Mouse (Mus musculus): ENCODE results near the gene Sox6.

The Sox6 gene

DNA sequence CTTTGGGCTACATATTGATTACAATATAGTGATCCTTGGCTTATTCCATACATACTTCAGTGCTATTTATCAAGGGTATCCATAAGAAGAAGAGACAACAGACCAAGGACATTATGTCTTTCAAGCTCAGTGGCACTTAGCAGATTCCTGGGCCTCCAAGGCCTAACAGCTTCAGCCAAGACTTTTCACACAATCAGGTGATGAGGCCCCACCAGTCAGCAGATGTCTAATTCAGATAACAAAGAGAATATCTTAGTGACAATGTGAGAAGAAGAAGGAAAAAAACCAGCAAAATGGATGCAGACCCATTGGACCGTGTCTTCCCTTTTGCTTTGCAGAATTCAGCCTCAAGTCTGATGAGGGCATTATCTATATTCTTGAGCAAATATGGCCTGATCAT lies 150.0 kb downstream of the Sox6 start:
- DNase-seq = no peak

DNA sequence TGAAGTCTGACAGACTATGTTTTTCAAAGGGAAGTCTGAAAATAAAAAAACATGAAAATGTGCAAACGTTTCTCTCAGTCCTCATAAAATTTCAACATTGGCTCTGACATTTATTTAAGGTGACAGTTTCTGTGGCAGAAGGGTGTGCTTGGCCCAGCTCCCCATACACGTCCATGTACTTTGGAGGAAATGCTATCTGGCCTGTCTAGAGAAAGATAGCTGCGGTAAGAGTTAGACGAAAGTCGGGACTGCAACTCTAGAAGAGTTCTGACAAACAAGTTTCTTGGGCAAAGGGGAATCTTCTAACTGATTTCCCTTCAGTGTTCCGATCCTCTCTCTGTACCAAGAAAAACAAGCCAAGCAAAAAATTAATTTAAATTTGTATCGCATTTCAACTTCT lies 150.5 kb downstream of the Sox6 start:
- no peak for DNase-seq

DNA sequence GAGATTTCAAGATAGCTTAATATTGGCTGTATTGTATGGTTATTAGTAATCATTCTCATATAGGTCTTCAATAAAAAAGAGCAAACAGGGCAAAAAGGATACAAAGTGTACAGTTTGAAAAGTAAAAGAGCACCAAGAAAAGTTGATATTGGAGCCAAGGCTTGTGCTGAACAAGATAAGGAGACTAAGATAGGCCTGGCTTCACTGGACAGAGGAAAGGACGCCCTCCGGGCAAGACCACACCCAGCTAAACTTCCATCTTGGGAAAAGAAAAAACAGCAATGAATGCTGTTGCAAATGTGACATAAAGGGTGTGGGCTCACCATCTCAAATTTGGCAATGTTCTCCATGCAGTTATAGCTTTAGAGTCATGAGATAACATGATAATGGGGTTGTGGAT lies 165.7 kb downstream of the Sox6 start:
- no peak for DNase-seq

DNA sequence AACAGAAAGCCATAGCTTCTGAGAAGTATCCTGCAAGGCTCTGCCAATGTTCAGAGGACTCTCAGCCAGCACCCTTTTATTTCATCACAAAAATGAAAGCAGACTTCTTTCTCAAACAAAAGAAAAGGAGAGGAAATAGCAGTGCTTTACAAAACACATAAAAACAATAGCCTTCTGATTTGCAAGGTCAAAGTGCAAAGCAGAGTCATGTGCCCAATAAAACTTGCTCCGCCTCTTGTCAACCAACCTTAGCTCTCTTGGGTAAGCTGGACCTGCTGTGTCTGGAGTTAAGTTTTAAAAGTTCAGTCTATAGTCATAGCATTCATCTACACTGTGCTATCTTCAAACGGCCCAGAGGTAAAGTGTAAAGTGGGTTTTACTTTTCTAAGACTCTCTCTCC lies 170.1 kb downstream of the Sox6 start:
- no peak for DNase-seq

DNA sequence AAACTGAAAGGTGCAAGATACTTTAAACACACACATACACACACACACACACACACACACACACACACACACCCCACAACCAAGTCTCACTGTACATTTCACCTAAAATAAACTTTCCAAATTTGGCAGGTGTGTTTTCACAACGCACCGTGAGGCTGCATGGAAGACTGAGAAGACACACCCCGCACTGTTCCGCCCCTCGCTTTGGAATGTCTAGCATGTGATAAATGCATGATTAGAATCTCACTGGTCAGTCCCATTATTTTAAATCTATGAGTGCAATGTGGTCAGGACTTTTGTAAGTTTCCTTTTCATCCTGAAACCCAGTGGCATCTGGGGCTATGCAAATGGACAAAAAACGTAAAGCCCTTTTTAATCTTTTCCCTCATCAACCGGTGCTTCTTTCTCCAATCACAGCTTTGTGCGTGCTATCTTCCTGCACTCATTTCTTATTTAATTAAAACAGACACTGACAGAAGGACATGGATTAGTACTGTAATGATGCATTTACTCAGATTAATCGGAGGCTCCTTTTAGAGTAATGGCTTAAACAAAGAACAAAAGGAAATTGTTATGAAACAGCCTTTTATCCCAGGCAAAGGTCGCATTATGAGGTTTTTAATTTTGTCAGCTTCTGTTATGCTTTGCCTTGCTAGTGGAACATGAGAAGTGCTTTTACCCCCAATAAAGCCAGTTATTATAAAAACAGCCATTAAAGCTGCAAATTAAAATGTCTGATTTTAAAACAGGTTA lies 170.9 kb downstream of the Sox6 start:
- DNase-seq = no peak

DNA sequence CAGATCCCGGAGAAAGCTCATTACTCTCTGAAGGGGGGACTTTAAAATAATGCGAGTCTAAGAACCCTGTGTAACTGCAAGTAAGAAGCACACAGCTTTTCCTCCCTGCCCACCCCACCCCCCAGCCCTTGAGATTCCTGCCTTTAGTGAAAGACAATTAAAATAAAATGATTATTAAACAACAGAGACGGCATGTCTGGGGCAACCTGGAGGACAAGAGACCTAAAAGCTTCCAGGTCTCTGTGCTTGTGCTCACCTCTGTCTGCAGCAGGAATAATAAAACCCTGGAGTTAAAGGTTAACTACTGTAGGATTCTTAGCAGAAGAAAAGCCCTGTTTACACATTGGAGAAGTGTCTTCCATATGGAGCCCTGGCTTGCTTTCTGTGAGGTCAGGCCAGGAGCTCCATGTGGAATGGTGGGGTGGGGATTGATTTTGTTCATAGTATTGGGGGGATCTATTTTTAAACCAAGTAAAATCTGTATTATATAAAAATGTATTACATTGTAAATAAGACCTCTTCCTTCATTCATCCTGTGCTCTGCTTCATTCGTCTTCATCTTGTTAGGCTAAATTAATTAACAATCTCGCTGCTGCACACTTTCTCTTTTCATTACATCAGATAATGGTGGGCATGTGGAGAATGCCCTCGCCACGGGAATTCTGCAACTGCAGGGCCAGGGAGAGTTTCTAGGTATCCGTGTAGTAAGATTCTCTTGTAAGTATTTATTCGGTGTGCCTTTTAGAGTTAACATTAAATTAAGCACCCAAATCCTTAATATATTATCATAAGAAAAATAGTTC lies 171.7 kb downstream of the Sox6 start:
- DNase-seq = no peak

DNA sequence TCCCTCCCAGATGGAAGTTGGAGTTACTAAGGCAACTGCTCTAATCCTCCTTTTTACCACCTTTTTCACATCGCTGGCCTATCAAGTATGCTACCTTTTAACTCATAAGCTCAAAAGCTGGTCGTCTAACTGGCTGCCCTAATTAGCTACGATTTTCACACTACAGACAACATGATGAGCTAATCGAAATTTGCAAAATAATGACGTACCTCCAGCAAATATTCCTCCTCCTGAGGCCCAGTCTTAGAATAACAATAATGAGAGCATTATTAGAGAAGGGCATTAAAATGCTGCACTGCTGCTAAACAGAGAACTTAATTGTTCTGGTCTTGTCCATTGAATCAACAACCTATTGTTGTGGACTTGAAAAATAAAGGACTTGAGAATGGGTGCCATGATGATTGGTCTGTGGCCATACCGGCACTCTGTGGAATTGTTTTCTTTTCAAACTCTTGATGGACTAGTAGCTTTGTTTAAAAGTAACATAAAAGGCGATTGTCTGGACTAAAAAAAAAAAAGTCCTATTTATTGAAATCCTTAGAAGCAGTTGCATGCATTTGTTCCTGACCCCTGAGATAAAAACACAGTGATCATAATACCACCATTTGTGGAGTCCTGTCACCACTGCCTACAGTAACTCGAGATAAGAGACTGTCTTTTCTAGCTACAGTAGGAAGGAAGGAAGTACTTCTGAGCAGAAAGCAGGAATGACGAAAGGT lies 172.5 kb downstream of the Sox6 start:
- no peak for DNase-seq

DNA sequence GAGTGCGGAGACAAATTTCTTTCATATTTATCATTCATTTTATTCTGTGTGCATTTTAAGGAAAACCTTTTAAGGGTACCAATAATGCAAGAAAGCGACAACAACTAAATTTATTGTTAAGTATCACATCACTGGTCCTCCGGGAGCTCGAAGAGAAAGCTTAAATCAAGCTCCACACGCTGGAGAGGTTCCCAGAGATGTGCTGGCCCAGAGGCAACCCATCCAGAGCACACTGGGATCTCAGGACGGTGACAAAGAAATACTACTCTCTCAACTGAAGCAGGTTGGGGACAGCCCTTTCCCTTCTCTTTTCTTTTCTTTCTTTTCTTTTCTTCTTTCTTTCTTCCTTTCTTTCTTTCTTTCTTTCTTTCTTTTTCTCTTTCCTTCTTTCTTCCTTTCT lies 173.4 kb downstream of the Sox6 start:
- DNase-seq = no peak

DNA sequence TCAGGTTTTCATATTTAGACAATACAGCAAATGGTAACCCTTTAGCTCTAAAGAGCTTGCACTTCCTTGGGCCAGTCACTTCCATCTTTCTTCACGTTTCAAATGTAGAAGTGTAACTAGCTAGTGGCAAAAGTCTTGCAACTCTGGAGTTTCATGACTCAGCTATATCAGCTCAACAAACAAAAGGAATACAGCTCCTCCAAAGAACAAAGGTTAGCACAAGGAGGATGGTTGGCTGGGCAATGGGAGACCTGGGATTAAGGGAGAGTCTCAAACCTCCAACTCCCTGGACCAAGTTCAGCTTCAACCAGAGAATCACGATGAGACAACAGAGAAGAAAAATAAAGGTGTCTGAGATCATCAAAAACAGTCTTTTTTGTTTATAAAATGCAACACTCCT lies 174.2 kb downstream of the Sox6 start:
- no peak for DNase-seq

DNA sequence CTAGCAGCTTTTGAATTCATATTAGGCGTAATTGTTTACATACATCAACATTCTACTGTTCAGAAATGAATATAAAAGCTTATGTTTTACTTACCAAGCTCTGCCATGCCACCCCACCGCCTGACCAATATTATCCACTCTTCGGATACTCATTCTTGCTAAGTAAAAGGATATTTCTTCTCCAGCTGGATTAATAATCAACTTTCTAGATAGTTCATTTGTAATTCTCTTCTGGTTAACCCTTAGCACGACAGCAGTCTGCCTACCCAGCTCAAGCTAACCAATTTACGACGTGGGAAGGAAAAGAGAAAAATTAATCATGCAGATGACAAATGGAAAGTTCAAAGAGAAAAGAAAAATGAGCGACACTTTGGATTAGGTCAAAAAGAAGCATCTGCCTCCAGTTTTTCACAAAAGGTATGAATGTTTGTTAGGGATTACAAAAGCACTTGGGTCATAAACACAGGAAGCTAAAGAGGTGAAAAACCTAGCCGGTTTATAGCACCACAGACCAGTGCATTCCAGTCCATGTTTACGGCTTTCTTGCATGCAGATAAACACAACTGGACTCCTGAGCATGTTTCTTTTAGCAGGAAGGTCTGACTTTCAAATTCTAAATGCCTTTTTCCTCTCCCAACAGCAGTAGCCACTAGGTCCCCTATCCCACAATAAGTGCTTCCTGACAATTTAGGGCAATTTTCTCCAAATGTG lies 178.8 kb downstream of the Sox6 start:
- no peak for DNase-seq

DNA sequence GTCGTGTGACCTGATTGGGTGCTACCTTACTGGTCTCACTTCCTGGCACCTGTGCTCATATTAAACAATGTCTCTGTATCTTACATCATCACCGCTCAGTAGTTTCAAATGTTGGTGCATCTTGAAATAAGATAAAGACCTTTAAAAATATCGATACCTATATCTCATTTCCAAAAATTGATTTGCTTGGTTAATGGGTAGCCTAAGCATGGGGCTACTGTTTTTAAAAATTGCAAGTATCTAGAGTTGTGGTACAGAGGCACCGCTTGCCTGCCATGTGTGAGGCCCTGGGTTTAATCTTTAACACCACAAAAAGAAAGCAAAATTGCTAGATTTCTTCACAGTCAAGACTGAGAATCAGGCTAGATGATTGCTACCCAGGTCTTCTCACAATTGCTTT lies 187.5 kb downstream of the Sox6 start:
- no peak for DNase-seq

DNA sequence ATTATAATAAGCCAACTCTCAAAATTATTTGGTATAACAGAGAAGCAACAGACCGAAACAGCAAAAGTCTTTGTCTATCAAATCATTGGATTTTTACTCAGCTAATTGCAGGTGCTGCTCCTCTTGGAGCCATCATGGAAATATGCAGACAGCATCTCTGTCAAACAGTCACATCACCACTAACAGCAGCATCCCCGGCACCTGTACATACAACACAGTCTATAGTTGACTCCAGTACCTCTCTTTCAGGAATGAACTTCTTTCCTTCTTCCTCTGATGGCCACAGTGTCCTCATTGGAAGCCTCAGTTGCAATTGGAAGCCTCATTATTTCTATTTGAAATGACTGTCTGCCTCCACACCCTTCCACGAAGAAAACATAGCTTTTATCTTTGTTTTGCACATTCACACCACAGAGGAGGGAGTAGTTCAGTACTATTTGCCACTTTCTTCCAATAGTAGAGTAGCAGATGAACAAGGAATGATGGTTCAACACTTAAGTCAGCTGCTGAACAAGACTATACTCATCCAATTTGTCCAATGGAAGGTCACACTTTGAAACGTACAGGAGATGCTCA lies 192.7 kb downstream of the Sox6 start:
- no peak for DNase-seq

DNA sequence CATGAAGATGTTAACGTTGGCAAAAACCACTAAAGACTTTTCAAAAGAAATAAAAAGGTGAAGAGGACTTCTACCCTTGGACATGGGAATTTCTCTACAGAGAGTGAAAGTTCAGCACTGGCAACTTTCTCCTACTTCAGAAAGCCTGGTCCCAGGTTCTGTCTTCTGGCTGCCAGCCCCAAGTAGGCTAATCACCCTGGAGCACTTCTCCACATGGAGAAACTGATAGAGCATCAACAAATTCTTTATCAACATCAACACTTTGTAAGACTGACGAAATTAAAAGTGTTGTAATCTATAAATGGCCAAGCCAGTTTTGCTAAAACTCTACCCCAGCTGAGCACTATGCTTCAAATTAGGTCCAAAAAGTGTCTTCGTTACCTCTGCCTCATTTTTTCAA lies 193.7 kb downstream of the Sox6 start:
- no peak for DNase-seq

DNA sequence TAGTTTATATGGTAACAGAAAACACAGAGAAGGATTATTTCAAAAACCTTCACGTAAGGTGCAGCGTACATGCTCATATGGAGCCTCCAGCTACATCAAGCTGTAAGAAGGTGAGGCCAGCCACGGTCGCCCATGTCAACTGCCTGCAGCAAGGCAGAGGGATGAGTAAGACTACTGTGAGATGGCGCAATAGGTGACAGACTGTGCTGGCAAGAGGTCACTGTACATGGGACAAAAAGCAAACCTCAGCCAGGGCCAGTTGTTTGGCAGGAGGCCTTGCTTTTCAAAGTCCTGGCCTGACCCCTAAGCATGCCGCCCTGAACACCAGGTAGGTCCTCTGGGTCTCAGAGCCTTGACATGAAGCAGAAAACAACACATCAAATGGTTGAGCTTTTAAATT lies 194.2 kb downstream of the Sox6 start:
- DNase-seq = no peak

DNA sequence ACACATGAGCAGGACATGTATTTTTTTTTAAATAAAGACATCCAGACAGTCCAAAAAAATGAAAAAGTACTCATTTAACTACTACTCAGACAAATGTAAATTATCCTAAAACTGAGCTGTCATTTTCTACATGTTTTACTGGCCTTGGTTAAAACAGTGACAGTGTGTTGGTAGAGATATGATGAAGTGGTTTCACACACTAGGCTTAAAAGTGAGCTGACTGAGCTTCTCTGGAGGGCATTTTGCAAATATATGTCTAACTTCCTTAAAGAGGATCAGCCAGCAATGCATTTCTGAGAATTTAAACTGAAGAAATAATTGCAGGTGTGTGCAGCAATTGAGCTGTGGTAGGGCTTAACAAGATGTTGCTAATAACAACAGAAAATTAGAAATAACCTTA lies 196.3 kb downstream of the Sox6 start:
- DNase-seq = no peak

DNA sequence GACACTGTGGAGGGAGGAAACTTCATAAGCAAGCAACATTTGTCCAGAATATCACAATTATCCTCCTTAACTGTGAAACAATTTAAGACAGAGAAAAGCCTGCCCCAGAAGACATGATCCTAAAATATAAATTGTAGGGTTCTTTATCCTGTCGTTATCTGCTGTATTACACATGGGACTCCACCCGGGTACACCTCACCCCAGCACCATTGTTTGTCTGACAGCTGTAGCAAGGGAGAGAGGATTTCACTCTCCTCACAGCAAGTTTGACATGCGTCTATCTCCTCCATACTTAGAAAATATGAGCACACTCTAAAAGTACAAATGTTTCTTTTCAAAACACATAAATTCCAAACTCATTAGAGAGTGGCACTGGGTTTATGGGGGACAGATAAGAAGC lies 198.0 kb downstream of the Sox6 start:
- no peak for DNase-seq

DNA sequence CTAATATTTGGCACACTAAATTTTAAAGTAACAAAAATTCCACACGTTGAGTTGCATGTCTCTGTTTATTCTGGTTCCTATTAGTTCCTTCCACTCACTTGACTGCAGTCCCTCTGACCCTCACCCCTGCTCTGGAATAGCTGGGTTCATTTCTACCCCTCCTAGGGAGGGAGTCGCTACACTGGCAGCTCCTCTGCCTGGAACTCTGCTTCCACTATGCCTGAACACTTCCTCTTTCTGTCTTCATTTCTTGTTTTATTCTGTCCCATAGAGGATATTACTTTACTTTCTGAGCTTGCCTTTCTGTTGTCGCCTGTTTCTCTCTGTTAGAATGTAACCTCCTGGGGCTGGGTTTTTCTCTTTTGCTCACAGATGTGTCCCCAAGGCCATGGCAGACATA lies 203.6 kb downstream of the Sox6 start:
- DNase-seq = no peak

DNA sequence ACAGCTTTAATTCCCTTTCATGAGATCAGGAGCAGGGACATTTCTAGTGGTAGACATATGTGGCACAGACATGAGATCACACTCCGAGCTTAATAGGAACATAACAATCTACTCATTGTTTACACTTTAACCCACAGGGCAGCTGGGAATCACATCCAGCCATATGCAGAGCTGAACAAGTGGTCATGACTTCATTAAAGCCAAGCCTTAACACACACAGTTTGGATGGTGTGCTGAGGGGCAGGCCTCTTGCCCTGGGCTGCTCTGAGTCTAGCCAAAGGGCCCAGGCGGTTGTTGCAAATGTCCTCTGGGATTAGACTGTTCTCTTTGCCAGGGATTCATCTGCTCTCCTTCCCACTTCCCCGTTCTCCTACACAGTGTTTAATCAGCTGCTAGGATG lies 204.9 kb downstream of the Sox6 start:
- no peak for DNase-seq

DNA sequence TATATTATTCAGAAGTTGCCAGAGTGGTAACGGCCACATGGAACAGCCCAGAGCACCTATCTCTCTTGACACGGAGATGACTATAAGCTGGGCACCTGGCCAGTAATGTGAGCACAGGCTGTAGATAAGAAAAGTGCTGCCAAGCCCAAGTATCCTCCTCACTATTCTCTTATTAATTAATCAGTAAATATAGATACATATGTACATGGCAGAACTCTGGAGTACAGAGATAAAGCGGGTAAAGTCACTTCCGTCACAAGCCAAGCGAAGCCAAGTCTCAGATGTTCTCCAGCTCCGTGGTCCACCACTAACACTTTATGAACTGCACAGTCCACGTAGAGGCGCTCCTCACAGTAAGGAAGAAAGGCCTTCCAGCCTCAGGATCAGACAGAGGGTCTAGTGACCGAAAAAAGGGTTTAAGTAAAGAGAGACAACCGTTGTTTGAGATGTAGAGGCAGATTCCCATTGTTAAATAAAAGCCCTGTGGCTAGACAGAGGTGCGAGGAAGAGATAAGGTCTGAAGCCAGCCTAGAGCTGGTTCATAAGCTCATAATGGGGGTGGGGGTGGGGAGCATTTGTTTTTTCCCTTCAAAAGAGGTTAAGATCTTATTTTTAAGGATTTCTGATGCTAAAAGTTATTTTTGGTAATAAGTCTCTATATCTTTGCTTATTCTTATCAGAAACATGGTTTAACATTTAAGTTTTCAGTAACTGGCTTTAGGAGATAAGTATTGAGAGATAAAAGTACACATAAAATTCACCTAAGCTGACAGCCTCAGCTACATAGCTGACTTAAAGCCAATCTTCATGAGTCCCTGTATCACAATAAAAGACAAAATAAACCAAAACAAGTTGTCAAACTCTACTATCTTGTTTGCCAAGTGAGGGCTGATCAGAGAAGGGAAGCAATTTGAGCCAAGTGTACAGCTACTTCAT lies 207.4 kb downstream of the Sox6 start:
- no peak for DNase-seq

DNA sequence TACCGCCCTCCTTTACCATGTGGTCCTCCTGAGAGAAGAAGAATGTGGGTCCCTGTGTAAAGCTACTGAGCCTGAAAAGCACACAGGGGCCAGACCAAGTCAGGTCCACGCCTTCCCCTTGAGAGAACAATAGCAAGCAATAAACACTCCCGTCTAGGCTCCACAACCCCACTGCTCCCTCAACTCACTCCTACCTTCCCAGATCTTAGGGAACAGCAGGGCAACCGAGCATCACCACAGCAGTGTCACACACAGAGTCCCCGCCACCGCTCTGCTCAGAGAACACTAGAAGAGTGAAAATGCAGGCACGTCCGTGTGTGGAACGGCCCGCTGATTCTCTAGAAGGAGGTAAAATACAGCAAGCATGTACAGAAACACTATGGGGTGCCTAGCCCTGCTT lies 208.2 kb downstream of the Sox6 start:
- no peak for DNase-seq

DNA sequence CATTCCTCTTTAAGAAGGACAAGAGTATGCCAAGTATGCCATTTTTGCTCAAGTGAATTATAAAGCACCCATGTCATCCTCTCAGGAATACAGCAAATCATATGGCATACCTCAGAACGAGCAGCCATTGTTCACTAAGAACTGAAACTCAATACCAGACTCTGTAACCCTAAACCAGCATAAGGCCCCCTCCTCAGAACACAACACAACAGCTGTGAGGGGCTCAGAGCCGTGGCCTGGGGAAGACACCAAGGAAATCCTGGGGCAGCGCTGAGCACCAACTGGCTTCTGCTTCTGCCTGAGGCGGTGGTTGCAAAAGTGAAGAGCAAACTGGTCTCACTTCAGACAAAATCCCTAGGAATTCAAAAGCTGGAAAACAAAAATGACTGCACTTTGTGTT lies 208.8 kb downstream of the Sox6 start:
- no peak for DNase-seq

DNA sequence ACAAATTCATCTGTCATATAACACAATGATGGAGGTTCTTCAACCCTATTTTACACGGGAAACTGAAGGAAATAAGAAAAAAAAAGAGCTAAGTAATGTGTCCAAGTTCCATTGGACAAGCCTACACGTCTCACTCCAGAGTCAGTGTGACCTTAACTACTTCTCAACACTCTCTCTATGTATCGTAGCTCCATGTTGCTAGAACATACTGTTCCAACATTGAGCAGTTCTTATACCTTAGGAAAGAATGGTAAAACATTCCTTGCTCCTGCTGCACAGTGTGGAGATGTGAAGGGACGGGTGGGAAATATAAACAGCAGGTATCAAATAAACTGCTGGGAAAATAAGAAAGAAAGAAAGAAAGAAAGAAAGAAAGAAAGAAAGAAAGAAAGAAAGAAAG lies 209.3 kb downstream of the Sox6 start:
- no peak for DNase-seq

Data from cerebellum, postnatal 25 days (tissue).